Mouse (Mus musculus): ENCODE data around the gene Ywhag. TPM values are rescaled to one million over a fixed set of nuclear protein-coding genes. Genes with fewer than 3 reads are reported as not detected.
A peak's percentile ranks its signal among the peaks of the same experiment; 100 is the strongest.

Ywhag gene
- total RNA-seq, 2 experiments from 2014 or later = 285 to 296 TPM

GRCm38 (mm10) chr5:135898995-135899394 lies 35.4 kb downstream of the Ywhag start:
- intact Hi-C loops (cut with DNase I) = loop anchor here (5.0 kb wide), 1 partner anchor 163 kb away; no protein-coding TSS in a partner anchor
- DNase-seq (ENCODE audit: low spot score) = no peak

GRCm38 (mm10) chr5:135898028-135898427 lies 36.4 kb downstream of the Ywhag start:
- intact Hi-C loops (cut with DNase I) = loop anchor here (5.0 kb wide), 1 partner anchor 164 kb away; no protein-coding TSS in a partner anchor
- DNase-seq (ENCODE audit: low spot score) = no peak

- intact Hi-C loops (cut with DNase I) = loop anchor here (5.0 kb wide), 1 partner anchor 167 kb away; no protein-coding TSS in a partner anchor
Measured at GRCm38 (mm10) chr5:135894958-135895357, 39.5 kb downstream of the Ywhag start.

GRCm38 (mm10) chr5:135892589-135893351 lies 41.6 kb downstream of the Ywhag start:
- no peak for DNase-seq (ENCODE audit: low spot score)

More at GRCm38 (mm10) chr5:135894958-135895357, 39.5 kb downstream of the Ywhag start:
- no peak for DNase-seq (ENCODE audit: low spot score)

GRCm38 (mm10) chr5:135890920-135891319 lies 43.5 kb downstream of the Ywhag start:
- intact Hi-C loops (cut with DNase I) = no loop called here
- no peak for DNase-seq (ENCODE audit: low spot score)

More at GRCm38 (mm10) chr5:135892589-135893351, 41.6 kb downstream of the Ywhag start:
- intact Hi-C loops (cut with DNase I) = no loop called here

GRCm38 (mm10) chr5:135890323-135890722 lies 44.1 kb downstream of the Ywhag start:
- intact Hi-C loops (cut with DNase I) = no loop called here
- DNase-seq (ENCODE audit: low spot score) = no peak

- intact Hi-C loops (cut with DNase I) = no loop called here
- DNase-seq (ENCODE audit: low spot score) = no peak
Measured at GRCm38 (mm10) chr5:135888405-135889215, 45.8 kb downstream of the Ywhag start.

- peak; percentile 94 for DNase-seq (ENCODE audit: low spot score)
- intact Hi-C loops (cut with DNase I) = no loop called here
Measured at GRCm38 (mm10) chr5:135887675-135888102, 46.7 kb downstream of the Ywhag start, which contains the start of gene Hspb1. Hspb1 (plus strand) TSS chr5:135887919.

- intact Hi-C loops (cut with DNase I) = no loop called here
- DNase-seq (ENCODE audit: low spot score) = no peak
Measured at GRCm38 (mm10) chr5:135884641-135885040, 49.8 kb downstream of the Ywhag start.

GRCm38 (mm10) chr5:135879449-135880158 lies 54.8 kb downstream of the Ywhag start:
- DNase-seq (ENCODE audit: low spot score) = peak; percentile 87
- intact Hi-C loops (cut with DNase I) = loop anchor here (5.0 kb wide), 1 partner anchor 183 kb away; no protein-coding TSS in a partner anchor

GRCm38 (mm10) chr5:135877831-135878231 lies 56.6 kb downstream of the Ywhag start:
- intact Hi-C loops (cut with DNase I) = loop anchor here (5.0 kb wide), 1 partner anchor 184 kb away; no protein-coding TSS in a partner anchor
- DNase-seq (ENCODE audit: low spot score) = peak; percentile 52

- intact Hi-C loops (cut with DNase I) = loop anchor here (5.0 kb wide), 1 partner anchor 185 kb away; no protein-coding TSS in a partner anchor
- peak; percentile 44 for DNase-seq (ENCODE audit: low spot score)
Measured at GRCm38 (mm10) chr5:135877180-135877579, 57.2 kb downstream of the Ywhag start.

GRCm38 (mm10) chr5:135873753-135874152 lies 60.7 kb downstream of the Ywhag start:
- intact Hi-C loops (cut with DNase I) = no loop called here

GRCm38 (mm10) chr5:135872996-135873395 lies 61.4 kb downstream of the Ywhag start:
- intact Hi-C loops (cut with DNase I) = no loop called here
- no peak for DNase-seq (ENCODE audit: low spot score)

More at GRCm38 (mm10) chr5:135873753-135874152, 60.7 kb downstream of the Ywhag start:
- no peak for DNase-seq (ENCODE audit: low spot score)

- DNase-seq (ENCODE audit: low spot score) = no peak
- intact Hi-C loops (cut with DNase I) = no loop called here
Measured at GRCm38 (mm10) chr5:135870505-135870904, 63.9 kb downstream of the Ywhag start.

- intact Hi-C loops (cut with DNase I) = no loop called here
- no peak for DNase-seq (ENCODE audit: low spot score)
Measured at GRCm38 (mm10) chr5:135869661-135870423, 64.6 kb downstream of the Ywhag start.

- DNase-seq (ENCODE audit: low spot score) = no peak
- intact Hi-C loops (cut with DNase I) = no loop called here
Measured at GRCm38 (mm10) chr5:135868653-135869052, 65.8 kb downstream of the Ywhag start.

GRCm38 (mm10) chr5:135867637-135868593 lies 66.5 kb downstream of the Ywhag start:
- DNase-seq (ENCODE audit: low spot score) = no peak
- intact Hi-C loops (cut with DNase I) = no loop called here

Data from heart, postnatal 25 days (tissue).